Mouse (Mus musculus) mouse trophoblast stem cell (cell line): Measurements from ENCODE around the gene Olfr372.

Source experiments
- in situ Hi-C, 2 experiments: fragments of 300-500 bp; cut with MseI, MboI; formaldehyde crosslinking; loops; 2 replicates in 1 of 2; 3 replicates in 1 of 2; pipeline ENCODE4 v1.15.1; 2025

Gene Olfr372

DNA sequence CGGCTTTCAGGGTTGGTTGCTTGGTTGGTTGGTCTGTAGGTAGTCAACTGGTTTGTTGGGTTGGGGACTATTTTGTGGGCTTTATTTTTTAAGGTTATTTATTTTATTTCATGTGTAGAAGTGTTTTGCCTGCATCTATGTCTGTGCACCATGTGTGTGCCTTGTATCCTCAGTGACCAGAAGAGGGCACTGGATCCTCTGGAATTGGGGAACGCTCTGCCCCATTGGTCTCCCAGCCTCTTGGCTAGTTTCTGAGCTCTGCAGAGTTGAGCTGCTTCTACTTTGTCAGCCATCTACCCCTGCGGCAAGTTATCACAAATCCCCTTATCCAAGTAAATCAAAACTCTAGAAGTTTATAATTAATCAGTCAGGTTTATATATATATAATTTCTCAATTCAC is 46.6 kb downstream of the Olfr372 start:
- in situ Hi-C loops, result loop anchor here in 1 of 2 experiments (25.0 kb wide), 1 partner anchor 950 kb away; no protein-coding TSS in a partner anchor

DNA sequence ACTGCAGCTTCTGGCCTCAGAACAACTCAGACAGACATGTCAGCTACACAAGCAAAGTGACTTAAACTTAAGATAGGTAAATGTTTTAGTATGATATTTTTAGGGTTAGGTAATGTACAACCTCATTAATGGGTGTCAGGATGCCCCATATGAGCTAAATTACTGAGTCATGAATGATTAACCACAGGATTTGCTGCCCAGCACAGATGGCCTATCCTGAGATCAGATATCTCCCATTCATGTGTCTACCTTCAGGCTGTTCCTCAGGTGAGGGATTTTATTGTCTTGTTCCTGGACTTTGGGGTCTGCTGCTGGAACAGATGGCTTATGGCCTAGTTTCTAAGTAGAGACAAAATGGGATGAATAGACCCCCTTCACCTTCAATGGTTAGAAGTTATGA is 55.7 kb downstream of the Olfr372 start:
- in situ Hi-C loops, result loop anchor here in 1 of 2 experiments (25.0 kb wide), 1 partner anchor 959 kb away; no protein-coding TSS in a partner anchor

DNA sequence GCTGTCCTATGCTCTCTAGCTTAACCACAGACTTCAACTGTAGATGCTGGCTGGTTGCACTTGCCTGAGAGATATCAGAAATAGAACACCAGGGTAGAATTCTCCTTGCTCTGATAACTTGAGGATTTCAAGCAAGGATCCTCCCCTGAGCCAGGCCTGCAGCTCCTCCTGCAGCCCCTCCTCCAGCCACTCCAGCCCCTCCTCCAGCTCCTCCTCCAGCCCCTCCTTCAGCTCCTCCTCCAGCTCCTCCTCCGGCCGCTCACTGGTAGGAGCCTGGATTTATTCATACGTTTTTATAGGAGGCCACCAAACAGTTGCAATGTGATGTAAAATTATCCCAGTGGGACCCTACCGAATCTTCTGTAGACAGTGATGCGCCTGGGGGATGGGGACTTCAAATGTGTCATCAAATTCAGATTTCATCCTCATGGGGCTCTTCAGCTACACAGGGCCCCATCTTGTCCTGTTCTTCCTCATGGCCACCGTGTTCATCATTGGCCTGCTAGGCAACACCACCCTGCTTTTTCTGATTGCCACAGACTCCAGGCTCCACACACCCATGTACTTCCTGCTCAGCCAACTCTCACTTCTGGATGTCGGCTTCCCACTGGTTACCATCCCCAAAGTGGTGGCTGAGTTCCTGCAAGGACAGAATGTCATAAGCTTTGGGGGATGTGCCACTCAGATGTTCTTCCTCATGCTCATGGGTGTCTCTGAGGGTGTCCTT is 58.5 kb downstream of the Olfr372 start:
- in situ Hi-C loops, result loop anchor here (25.0 kb wide), 1 partner anchor 962 kb away; no protein-coding TSS in a partner anchor

DNA sequence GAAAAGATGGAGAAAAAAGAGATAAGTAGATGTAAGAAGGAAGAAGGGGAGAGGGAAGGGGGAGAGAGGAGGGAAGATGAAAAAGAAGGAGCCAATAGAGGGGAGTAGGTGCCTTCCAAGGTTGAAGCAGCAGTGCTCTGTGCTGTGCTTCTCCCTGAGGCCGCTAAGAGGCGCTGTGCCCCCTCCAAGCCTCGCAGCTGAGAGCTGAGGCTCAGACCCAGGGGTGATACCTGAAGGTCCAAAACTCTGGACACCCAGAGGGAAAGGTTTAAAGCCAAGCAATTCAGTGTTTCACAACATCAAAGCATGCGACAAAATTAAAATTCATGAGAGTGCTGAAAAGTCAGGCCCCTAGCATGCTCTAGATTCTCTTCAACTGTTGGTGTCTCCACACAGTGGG is 64.1 kb downstream of the Olfr372 start:
- in situ Hi-C loops, result loop anchor here in 1 of 2 experiments (25.0 kb wide), 1 partner anchor 968 kb away; no protein-coding TSS in a partner anchor

DNA sequence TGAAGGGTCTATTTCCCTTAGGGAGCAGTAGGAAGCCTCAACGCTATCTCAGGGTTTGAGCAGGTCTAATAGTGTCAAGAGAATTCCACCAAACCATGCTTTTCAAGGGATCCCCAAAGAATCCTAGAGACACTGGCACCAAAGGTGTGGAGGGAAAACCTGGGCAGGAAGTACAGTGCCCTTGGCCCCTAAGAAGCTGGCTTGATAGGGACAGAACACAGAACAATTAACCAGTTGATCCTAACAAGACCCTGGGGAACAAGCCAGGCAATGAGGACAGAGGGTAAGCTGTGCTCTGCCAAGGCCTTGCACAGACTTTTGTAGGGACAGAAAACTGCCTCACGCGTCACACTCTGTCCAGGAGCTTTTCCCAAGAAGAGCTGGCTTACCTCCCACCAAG is 65.7 kb downstream of the Olfr372 start, which contains the start of gene Olfr374:
Olfr374 (plus strand) TSS at position 301 of the 400 bp plus-strand sequence.
- in situ Hi-C loops, result loop anchor here in 1 of 2 experiments (25.0 kb wide), 1 partner anchor 969 kb away; no protein-coding TSS in a partner anchor
